Mouse (Mus musculus): Measurements from ENCODE around the gene Atrnl1.
"Not testable (repeated sequence)": the region's sequence is repeated elsewhere in the genome, so short reads cannot be mapped to it uniquely, and the experiment has no call there.

The Atrnl1 gene

GRCm38 (mm10) chr19:57816221-57816996, 205.6 kb downstream of the Atrnl1 start:
- peak in 1 of 2 experiments; percentile 7 for DNase-seq (ENCODE audit: low spot score in 2 of 2)

- no peak for DNase-seq (ENCODE audit: low spot score in 2 of 2)
These were observed 206.9 kb downstream of the Atrnl1 start for GRCm38 (mm10) chr19:57817736-57818135.

- no peak for DNase-seq (ENCODE audit: low spot score in 2 of 2)
These were observed 212.6 kb downstream of the Atrnl1 start for GRCm38 (mm10) chr19:57823446-57823845.

GRCm38 (mm10) chr19:57825271-57826207, 214.7 kb downstream of the Atrnl1 start:
- DNase-seq (ENCODE audit: low spot score in 2 of 2): no peak

- no peak for DNase-seq (ENCODE audit: low spot score in 2 of 2)
These were observed 222.2 kb downstream of the Atrnl1 start for GRCm38 (mm10) chr19:57833083-57833482.

GRCm38 (mm10) chr19:57837882-57838281, 227.0 kb downstream of the Atrnl1 start:
- no peak for DNase-seq (ENCODE audit: low spot score in 2 of 2)

GRCm38 (mm10) chr19:57838546-57838945, 227.7 kb downstream of the Atrnl1 start:
- no peak for DNase-seq (ENCODE audit: low spot score in 2 of 2)

- DNase-seq (ENCODE audit: low spot score in 2 of 2): no peak
These were observed 239.1 kb downstream of the Atrnl1 start for GRCm38 (mm10) chr19:57849915-57850314.

GRCm38 (mm10) chr19:57868350-57868749, 257.5 kb downstream of the Atrnl1 start:
- no peak for DNase-seq (ENCODE audit: low spot score in 2 of 2)

GRCm38 (mm10) chr19:57870871-57871270, 260.0 kb downstream of the Atrnl1 start:
- DNase-seq (ENCODE audit: low spot score in 2 of 2): no peak

- no peak for DNase-seq (ENCODE audit: low spot score in 2 of 2)
These were observed 265.2 kb downstream of the Atrnl1 start for GRCm38 (mm10) chr19:57876057-57876456.

GRCm38 (mm10) chr19:57877343-57877742, 266.5 kb downstream of the Atrnl1 start:
- DNase-seq (ENCODE audit: low spot score in 2 of 2): no peak

GRCm38 (mm10) chr19:57878583-57878982, 267.7 kb downstream of the Atrnl1 start:
- no peak for DNase-seq (ENCODE audit: low spot score in 2 of 2)

- DNase-seq (ENCODE audit: low spot score in 2 of 2): not testable (repeated sequence)
These were observed 269.0 kb downstream of the Atrnl1 start for GRCm38 (mm10) chr19:57879841-57880240.

GRCm38 (mm10) chr19:57881927-57882326, 271.1 kb downstream of the Atrnl1 start:
- no peak for DNase-seq (ENCODE audit: low spot score in 2 of 2)

- no peak for DNase-seq (ENCODE audit: low spot score in 2 of 2)
These were observed 278.0 kb downstream of the Atrnl1 start for GRCm38 (mm10) chr19:57888871-57889270.

GRCm38 (mm10) chr19:57889741-57890140, 278.9 kb downstream of the Atrnl1 start:
- no peak for DNase-seq (ENCODE audit: low spot score in 2 of 2)

GRCm38 (mm10) chr19:57890954-57891353, 280.1 kb downstream of the Atrnl1 start:
- no peak for DNase-seq (ENCODE audit: low spot score in 2 of 2)

- no peak for DNase-seq (ENCODE audit: low spot score in 2 of 2)
These were observed 283.4 kb downstream of the Atrnl1 start for GRCm38 (mm10) chr19:57894191-57894590.

GRCm38 (mm10) chr19:57900037-57900436, 289.2 kb downstream of the Atrnl1 start:
- no peak for DNase-seq (ENCODE audit: low spot score in 2 of 2)

- no peak for DNase-seq (ENCODE audit: low spot score in 2 of 2)
These were observed 298.6 kb downstream of the Atrnl1 start for GRCm38 (mm10) chr19:57909466-57909865.

- no peak for DNase-seq (ENCODE audit: low spot score in 2 of 2)
These were observed 299.8 kb downstream of the Atrnl1 start for GRCm38 (mm10) chr19:57910650-57911049.

GRCm38 (mm10) chr19:57916325-57916724, 305.5 kb downstream of the Atrnl1 start:
- peak in 1 of 2 experiments; percentile 5 for DNase-seq (ENCODE audit: low spot score in 2 of 2)

Data from urinary bladder, adult 18-20 months (tissue).